Mouse (Mus musculus): ENCODE results near the gene 3830403N18Rik. TPM values are rescaled to one million over a fixed set of nuclear protein-coding genes. Genes with fewer than 3 reads are reported as not detected.
"Not testable (repeated sequence)": the region's sequence is repeated elsewhere in the genome, so short reads cannot be mapped to it uniquely, and the experiment has no call there.

Gene 3830403N18Rik
- 0.99 and 1.2 TPM in 2 replicates for polyA plus RNA-seq (2015; fragmentation: Nextera tagmentation; extraction: Ambion mirVana)

DNA sequence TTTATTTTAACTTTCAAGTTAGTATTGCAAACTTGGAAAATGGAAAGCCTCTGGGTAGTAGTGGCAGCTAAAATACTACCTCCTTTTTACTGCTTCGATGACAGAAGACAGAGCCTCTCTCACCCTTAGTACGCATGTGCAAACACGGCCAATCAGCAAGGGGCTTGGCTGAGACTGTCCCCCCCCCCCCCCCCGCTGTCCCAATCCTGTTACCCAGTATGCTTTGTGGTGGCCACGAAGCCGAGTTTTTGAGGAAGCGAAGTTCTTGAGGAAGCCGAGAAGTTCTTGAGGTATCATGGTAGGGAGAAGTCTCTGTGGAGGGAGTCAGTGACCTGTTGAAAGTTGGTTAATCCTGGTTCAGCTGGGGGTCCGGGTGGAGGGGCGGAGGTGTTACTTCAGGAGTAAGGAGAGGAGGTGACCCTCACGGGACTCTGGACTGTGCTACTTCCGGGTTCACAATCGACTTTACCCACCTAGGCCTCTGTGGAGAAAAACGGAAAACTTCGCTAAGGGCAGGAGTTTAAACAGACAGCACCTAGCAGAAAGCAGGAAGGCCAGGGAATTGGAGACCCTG is at the start of gene 3830403N18Rik:
TSS of gene 3830403N18Rik (plus strand) at position 237 of the 574 bp plus-strand sequence.
- 77% methylated on average over 7 of the region's 15 CpGs for WGBS
- H3K4me2 ChIP-seq (ENCODE audit: low read depth, low read length); H3K36me3 ChIP-seq (ENCODE audit: control insufficient read depth, insufficient read depth, low read length); H3K9ac ChIP-seq (ENCODE audit: low read length); H3K27me3 ChIP-seq (ENCODE audit: control insufficient read depth, insufficient read depth, low read depth, low read length); H3K9me3 ChIP-seq (ENCODE audit: control insufficient read depth, low read length); H3K4me3 ChIP-seq (ENCODE audit: low read length); H3K4me1 ChIP-seq (replicated peaks; ENCODE audit: control insufficient read depth, insufficient read depth, low read length); H3K27ac ChIP-seq (ENCODE audit: low read length); ATAC-seq (ENCODE audit: low read depth): not testable (repeated sequence)

DNA sequence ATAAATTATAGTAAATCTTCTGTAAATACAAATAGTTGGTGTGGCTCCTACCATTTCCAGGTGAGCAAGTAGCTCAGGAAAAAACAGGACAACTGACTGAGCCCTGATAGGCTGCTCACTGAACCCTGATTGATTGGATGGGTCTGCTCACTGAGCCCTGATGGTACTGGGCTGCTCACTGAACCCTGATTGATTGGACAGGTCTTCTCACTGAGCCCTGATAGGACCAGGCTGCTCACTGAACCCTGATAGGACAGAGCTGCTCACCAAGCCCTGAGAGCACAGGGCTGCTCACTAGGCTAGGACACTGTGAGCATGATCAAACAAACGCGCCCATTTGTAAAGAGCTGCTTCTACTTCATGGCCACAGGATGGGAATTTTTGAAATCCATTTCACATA is 15.0 kb downstream of the 3830403N18Rik start:
- Histone ChIP-seq H3K9ac (ENCODE audit: low read length) (no peak overlapping the region), H3K9me3 (ENCODE audit: control insufficient read depth, low read length) (no peaks in the 10 kb centered on the region), H3K27me3 (ENCODE audit: control insufficient read depth, insufficient read depth, low read depth, low read length) (no peaks in the 10 kb centered on the region), H3K4me2 (ENCODE audit: low read depth, low read length) (no peak overlapping the region), H3K4me3 (ENCODE audit: low read length) (no peak overlapping the region), H3K27ac (ENCODE audit: low read length) (no peak overlapping the region), H3K36me3 (ENCODE audit: control insufficient read depth, insufficient read depth, low read length) (no peaks in the 10 kb centered on the region), H3K4me1 (replicated peaks; ENCODE audit: control insufficient read depth, insufficient read depth, low read length) (no peaks in the 10 kb centered on the region)
- ATAC-seq (ENCODE audit: low read depth): no peak
- whole genome bisulfite sequencing: 88% methylated on average over 2 of the region's 2 CpGs

DNA sequence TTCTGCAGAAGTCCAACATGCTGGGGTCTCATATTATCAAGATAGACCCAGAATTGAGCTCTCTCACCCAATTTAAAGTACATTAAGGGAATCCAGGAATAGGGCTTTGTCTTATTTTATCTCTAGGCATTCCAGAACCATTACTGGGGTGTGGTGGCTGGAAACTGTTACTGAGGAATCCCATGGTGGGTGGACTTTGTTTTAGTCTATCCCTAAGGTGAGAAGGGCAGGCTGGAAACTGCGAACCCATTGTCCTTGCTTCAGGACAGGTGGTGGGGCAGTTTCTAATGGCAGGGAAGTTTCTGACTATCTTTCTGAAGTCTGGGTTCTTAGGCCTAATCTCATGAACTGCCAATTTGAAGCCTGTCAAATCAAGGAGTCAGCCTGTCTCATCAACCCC is 50.1 kb downstream of the 3830403N18Rik start:
- no CpG with 5 or more reads among the region's 1 CpGs for WGBS
- not testable (repeated sequence) for H3K4me1 ChIP-seq (replicated peaks; ENCODE audit: control insufficient read depth, insufficient read depth, low read length); H3K9me3 ChIP-seq (ENCODE audit: control insufficient read depth, low read length); H3K36me3 ChIP-seq (ENCODE audit: control insufficient read depth, insufficient read depth, low read length); H3K27ac ChIP-seq (ENCODE audit: low read length); ATAC-seq (ENCODE audit: low read depth); H3K27me3 ChIP-seq (ENCODE audit: control insufficient read depth, insufficient read depth, low read depth, low read length); H3K9ac ChIP-seq (ENCODE audit: low read length); H3K4me2 ChIP-seq (ENCODE audit: low read depth, low read length); H3K4me3 ChIP-seq (ENCODE audit: low read length)

Other genes starting within 250 kb of the 3830403N18Rik start
- not detected in 2 replicates for gene Gm773, start 76.3 kb downstream of the 3830403N18Rik start, polyA plus RNA-seq (2015; fragmentation: Nextera tagmentation; extraction: Ambion mirVana)
- 7.2 and 8.2 TPM in 2 replicates for gene Zfp449, start 209.8 kb downstream of the 3830403N18Rik start, polyA plus RNA-seq (2015; fragmentation: Nextera tagmentation; extraction: Ambion mirVana)
- 5.7 and 5.8 TPM in 2 replicates for gene Smim10l2a, start 238.0 kb downstream of the 3830403N18Rik start, polyA plus RNA-seq (2015; fragmentation: Nextera tagmentation; extraction: Ambion mirVana)

Data from lung, embryonic 16.5 days (tissue).